Mouse (Mus musculus): ENCODE measurements around the gene Prpf38b. TPM values are rescaled to one million over a fixed set of nuclear protein-coding genes. Genes with fewer than 3 reads are reported as not detected.
"Not testable (repeated sequence)": the region's sequence is repeated elsewhere in the genome, so short reads cannot be mapped to it uniquely, and the experiment has no call there.

The Prpf38b gene
- total and polyA plus RNA-seq, 3 experiments = 39.8 to 108 (median 77.9) TPM

- no peak for DNase-seq
Observed at GRCm38 (mm10) chr3:108900681-108901080, 10.8 kb downstream of the Prpf38b start.

DNA sequence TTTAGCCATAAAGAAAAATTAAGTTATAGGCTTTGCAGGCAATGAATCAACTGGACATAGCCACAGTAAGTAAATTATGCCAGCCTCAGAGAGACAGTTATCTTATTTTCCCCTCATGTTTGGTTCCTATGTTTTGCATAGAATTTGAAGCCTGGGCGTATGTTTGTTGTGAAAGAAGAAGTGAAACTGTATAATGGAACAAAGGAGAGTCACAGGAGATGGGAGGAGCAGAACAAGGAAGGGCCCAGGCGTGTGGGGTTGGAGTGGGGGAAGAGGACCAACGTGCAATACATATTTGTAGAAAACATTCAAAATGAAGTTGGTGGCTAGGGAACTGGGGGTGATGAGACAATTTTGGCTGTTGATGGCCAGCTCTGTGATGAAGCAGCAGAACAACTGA is 11.4 kb downstream of the Prpf38b start:
- no peak for DNase-seq

GRCm38 (mm10) chr3:108898640-108899039 is 12.9 kb downstream of the Prpf38b start:
- no peak for DNase-seq

GRCm38 (mm10) chr3:108892914-108893313 is 18.6 kb downstream of the Prpf38b start:
- DNase-seq = no peak

DNA sequence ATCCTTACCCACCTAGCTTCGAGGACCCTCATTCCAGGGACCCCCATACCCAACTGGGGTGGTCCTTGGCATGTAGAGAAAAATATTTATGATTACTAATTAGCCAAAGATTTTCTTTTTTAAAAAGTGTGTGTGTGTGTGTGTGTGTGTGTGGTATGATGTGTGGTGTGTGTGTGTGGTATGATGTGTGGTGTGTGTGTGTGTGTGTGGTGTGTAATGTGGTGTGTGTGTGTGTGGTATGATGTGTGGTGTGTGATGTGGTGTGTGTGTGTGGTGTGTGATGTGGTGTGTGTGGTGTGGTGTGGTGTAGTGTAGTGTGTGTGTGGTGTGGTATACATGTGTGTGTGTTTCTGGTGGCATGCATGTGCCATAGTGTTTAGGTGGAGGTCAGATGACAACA is 19.4 kb downstream of the Prpf38b start:
- DNase-seq = no peak

GRCm38 (mm10) chr3:108889908-108890307 is 21.6 kb downstream of the Prpf38b start, which contains the start of gene Fndc7:
Gene Fndc7, minus strand, starts transcription at chr3:108890008.
- no peak for DNase-seq

- no peak for DNase-seq
Observed at GRCm38 (mm10) chr3:108887618-108887975, 23.9 kb downstream of the Prpf38b start.

DNA sequence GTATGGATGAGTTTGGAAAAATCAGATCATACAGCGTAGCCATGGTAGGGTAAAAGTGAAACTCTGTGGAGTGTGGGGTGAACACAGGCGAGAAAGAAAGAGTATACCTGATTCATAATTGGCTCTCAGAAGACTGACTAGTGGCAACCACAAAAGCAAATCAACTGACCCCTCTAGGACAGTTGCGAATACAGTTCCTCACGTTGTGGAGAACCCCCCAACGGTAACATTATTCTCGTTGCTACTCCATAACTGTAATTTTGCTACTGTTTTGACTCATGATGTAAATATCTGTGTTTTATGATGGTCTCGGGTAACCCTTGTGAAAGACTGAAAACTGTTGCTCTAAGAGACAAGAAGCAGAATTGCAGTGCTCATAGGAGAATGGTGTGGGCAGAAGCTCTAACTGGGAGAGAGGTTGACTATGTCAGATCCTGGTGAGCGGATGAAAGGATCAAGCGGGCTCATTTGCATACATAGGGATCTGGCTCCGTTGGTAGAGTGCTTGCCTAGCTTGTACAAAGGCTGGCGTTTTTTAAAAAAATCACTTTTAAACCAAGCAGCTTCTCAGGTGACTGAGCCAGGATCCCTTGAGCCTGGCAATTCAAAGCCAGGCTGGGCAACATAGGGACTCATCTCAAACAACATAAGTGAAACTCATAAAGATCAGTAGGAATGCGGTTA is 24.5 kb downstream of the Prpf38b start:
- DNase-seq = no peak

GRCm38 (mm10) chr3:108885686-108886530 is 25.6 kb downstream of the Prpf38b start:
- no peak for DNase-seq

DNA sequence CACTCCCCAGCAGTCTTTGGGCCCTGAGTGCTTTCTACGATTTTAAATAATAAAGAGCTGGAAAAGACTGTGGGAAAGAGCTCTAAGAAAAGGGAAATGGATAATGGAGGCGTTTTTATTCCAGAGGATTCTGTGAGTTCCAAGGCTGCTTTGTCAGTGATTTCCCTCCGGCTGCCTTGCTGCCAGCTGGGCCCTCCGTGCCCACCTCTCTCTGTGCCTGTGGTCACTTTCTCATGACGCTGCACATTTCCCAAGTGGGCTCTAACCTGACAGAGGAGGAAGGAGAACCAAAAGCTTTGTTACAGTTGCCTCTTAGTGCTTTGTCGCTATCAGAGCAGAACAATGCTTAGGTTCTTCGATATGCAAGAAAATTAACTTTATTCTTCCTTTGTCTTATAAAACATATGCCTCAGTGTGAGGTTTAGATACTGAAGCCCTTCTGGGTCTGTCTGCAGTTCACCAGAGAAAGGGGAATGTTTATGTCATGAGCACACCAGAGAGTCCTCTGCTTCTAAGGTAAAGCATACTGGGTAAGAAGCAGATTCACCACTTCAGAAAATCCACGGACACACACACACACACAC is 26.7 kb downstream of the Prpf38b start:
- DNase-seq = no peak

- DNase-seq = no peak
Observed at GRCm38 (mm10) chr3:108883067-108883466, 28.5 kb downstream of the Prpf38b start.

DNA sequence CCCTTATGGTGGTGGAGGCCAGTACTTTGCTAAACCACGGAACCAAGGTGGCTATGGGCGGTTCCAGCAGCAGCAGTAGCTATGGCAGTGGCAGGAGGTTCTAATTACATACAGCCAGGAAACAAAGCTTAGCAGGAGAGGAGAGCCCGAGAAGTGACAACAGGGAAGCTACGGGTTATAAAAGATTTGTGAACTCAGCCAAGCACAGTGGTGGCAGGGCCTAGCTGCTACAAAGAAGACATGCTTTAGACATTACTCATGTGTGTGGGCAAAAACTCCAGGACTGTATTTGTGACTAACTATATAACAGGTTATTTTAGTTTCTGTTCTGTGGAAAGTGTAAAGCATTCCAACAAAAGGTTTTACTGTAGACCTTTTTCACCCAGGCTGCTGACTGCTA is 29.7 kb downstream of the Prpf38b start:
- DNase-seq = not testable (repeated sequence)

GRCm38 (mm10) chr3:108880544-108881507 is 30.7 kb downstream of the Prpf38b start:
- peak; percentile 73 for DNase-seq

DNA sequence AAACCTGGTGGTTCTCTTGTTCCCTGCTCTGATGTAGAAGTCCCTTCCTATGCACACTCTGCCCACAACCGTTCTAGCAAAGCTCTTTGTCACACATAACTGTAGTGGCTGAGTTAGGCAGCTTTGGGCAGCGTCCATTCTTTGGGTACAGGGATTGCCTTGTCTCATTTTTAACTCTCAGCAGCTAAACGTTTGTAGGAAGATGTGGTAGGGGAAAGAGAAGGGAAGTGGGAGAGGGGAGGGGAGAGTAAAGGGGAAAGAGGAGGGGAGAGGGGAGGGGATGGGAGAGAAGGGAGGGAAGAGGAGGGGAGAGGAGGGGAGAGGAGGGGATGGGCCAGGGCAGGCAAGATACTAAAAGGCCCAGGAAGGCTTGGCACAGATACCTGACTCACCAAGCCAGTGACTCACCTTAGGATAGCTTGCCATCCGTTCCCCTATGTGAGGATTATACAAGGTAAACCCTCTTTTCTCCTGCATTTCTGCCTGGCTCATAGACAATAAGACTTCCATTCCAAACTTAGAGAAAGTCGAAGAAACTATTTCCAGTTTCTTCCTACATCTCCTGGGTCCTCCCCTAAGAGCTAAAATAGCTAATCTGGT is 31.6 kb downstream of the Prpf38b start:
- DNase-seq = no peak

- no peak for DNase-seq
Observed at GRCm38 (mm10) chr3:108879129-108879528, 32.4 kb downstream of the Prpf38b start.

- peak; percentile 79 for DNase-seq
Observed at GRCm38 (mm10) chr3:108870631-108871030, 40.9 kb downstream of the Prpf38b start.

- DNase-seq = no peak
Observed at GRCm38 (mm10) chr3:108867449-108867848, 44.1 kb downstream of the Prpf38b start.

DNA sequence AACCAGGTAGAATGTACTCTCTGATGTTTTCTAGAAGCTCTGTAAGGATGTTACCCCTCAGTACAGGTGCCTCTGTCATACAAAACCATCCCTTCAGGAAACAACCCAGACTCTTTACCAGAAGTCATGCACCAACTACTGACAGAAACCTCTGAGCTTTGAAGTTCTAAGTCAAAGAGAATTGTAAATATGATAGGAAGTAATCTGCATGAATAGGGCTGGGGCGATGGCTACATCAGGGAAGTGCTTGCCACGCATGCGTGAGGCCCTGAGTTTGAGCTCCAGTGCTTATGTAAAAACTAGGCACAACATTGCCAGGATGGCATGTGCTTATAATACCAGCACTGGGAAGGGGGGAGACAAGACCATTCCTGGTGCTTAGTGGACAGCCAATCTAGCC is 45.9 kb downstream of the Prpf38b start:
- DNase-seq = no peak

GRCm38 (mm10) chr3:108865129-108865528 is 46.4 kb downstream of the Prpf38b start:
- no peak for DNase-seq

GRCm38 (mm10) chr3:108863091-108863490 is 48.4 kb downstream of the Prpf38b start:
- DNase-seq = no peak

- DNase-seq = not testable (repeated sequence)
Observed at GRCm38 (mm10) chr3:108862282-108862681, 49.2 kb downstream of the Prpf38b start.
